Mouse (Mus musculus) kidney, postnatal 10 days (tissue): Measurements from ENCODE around the gene Epb41l3.

Experiments used
- DNase-seq: peaks from one replicate; pipeline ENCODE4 v3.0.0; 2021; ENCODE audit warnings: mixed read lengths

Gene Epb41l3

DNA sequence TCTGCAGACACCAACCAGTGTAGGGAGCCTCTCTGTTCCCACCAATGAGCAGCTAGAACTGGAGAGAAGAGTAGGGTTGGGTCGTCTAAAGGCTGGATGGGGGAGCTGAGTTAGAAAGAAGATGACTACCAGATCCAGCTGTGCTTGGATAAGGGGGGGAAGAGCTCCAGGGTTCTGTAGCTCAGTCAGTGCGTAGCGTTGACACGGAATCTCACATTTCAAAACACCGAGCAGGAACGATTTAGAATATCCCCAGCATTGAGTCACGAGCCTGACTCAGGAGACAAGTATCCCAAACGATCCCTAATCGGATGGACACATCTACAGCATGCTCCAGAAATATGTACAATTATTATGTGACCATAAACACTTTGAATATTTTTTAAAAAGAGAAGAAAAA lies 180.4 kb downstream of the Epb41l3 start:
- DNase-seq: no peak

DNA sequence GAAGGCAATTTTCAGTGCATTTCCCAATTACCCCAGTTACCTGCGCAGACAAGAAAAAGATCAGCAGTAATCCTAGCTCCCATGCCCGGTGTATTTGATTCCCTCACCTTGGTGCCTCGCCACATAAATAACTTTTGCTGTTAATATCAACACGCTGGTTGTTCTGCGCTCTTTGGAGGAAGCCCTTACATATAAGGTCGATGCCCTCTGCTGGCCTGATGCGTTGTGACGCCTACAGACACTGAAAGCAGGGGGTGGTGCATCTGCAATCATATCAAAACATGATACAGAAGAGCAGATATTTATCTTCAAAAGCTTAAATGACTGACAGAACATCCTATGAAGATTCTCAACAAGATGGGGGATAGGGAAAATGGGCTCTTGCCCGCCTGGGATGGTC lies 181.0 kb downstream of the Epb41l3 start:
- DNase-seq: peak; percentile 28

DNA sequence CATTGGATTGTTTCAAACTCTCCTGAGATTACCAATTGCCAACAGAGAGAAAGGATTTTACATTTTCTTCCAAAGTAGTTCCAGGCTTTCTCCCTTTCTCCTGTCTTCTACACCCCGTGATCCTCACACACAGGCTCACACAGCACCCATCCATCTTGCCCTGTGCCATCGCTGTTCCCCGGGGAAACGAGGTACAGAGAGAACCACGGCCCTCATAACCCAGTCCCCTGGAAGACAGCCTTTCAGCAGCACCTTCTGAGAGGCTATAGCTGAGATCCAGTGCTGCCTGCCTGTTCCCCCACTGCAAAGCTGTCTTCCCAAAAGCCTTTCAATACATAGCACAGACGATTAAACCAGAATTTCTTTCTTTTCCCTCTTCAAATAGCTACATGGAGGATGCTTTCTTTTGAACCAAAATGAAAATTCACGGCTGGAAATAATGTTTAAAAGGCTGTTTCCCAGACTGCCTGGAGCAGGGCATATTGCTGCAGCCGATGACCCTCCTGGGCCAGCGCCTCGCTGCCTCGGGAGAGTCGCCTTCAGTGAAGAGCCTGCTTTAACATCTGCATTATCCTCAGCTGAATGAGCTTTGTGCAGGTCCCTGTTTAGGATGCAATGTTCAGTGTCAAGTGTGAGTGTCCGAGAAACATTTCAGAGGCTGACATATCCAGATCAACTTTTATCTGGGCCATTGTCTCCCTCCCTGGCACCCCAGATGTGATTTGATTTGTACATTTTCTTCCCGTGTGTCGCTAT lies 188.5 kb downstream of the Epb41l3 start:
- no peak for DNase-seq

DNA sequence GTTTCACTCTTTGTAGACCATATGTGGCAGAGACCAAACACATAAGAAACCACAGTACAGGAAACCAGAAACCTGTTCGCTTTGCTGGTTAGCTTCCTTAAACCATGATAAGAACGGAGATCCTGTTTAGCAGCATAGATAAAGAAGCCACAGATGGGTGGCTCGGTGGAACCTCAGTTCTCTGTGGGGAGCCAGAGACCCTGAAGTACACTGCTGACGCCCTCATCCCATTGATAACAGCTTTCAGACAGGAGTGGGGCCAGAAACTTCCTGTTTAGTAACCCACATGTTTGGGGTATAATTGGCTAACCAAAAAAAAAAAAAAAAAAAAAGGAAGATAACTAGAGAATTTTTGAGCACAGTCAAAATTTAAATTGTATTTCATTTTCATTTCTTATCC lies 189.7 kb downstream of the Epb41l3 start:
- no peak for DNase-seq

DNA sequence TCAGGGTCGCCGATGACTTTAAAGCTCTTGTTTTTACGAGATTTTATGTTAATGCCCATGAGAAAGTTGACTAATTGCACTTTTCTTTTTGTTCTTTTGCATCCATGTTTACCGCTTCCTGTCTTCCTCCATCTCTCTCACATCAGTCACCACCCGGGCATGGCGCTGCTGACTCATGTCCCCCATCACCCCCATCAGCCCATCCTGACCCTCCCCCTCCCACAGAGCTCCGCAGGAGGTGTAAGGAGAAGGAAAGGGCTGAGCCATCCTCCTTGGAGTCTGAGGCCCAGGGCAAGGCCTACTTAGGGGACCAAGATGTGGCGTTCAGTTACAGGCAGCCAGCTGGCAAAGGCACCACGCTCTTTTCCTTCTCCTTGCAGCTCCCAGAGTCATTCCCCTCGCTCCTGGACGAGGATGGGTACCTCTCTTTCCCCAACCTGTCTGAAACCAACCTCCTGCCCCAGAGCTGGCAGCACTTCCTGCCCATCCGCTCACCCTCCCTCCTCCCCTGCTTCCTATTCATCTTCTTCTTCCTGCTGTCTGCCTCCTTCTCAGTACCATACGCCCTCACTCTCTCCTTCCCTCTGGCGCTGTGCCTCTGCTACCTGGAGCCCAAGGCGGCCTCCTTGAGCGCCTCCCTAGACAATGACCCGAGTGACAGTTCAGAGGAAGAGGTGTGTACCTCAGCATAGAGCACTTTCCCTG lies 190.4 kb downstream of the Epb41l3 start:
- no peak for DNase-seq

DNA sequence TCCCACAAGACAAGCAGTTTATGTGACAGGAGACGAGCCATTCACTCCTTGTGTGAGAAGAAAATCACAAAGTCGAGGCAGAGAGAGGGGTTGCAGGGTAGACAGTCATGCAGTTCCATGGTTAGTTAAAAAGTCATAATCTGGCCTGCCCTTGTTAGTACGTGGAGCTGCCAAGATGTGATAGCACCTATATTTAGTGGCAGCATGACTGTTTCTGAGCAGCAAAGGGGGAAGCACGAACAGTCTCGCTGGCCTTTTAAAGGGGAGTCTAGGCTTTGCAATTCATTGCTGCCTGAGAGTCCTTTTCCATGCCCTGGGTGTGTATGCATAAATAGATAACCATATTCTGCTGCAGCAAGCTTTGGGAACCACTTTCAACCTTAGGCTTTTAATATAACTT lies 191.5 kb downstream of the Epb41l3 start:
- no peak for DNase-seq

DNA sequence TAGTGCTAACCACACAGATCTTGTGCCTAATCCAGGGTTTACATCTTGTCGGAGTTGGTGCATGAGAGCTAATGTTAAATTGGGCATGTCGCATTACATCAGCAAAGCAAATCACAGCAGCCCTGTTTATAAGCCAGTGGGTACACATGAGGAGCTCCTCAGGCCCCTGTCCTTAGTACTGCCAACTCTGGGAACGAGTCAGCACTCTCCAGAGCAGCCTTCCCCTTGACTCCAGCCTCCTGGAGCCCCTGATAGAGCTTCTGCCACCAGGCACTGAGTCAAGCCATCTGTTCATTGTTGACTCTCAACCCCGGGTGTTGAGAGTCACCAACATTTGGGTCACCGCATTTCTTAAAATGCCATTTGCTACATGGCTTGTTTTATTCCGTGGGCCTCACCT lies 192.0 kb downstream of the Epb41l3 start:
- no peak for DNase-seq

DNA sequence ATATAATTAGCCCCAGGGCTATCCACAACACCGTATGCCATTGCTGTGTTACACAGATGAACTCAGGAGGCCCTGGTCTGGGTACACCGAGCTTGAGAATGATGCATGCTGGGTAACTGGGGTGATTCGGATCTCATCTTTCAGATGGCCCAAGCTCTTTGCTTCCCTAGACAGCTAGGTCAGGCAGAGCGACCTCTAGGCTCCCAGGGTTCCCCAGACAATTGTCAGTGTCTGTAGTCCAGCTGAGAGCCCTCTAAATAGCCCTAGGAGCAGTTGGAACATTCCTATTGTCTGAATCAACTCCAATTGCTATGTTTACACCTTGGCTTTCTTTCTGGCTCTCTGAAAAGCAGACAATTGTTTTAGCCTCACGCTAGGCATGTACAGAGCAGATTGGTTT lies 201.9 kb downstream of the Epb41l3 start:
- DNase-seq: no peak

DNA sequence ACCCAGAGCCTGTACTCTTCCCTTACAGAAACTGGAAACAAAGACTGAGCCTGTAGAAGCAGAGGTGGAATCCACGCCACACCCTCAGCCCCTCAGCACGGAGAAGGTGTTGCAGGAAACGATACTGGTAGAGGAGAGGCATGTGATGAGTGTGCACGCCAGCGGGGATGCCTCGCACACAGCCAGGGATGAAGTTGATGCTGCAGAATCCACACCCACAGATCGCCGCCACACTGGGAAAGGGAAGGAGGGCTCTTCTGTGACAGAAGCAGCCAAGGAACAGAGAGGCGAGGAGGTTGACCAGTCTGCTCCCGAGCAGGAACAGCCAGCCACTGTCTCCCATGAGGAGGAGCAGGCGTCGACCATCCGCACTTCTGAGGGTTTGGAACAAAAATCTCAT lies 209.0 kb downstream of the Epb41l3 start:
- no peak for DNase-seq

DNA sequence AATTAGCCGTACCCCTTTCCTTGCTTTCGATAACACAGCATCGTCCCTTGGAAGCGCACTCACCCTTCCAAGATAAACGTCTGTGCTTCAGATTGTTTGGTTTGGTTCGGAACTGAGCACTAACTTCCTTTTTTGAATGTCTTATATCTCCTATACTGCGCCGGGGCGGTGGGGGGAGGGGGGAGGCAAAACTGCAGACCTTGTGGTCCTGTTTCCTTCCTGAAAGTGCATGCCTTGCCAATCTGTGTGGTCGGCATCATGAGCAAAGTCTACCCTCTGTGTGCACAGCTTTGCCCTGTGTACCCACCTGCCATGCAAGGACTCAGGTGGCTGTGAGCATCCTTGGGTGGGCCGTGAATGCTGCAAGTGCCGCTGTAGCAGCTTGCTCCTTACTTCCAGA lies 212.6 kb downstream of the Epb41l3 start:
- no peak for DNase-seq

DNA sequence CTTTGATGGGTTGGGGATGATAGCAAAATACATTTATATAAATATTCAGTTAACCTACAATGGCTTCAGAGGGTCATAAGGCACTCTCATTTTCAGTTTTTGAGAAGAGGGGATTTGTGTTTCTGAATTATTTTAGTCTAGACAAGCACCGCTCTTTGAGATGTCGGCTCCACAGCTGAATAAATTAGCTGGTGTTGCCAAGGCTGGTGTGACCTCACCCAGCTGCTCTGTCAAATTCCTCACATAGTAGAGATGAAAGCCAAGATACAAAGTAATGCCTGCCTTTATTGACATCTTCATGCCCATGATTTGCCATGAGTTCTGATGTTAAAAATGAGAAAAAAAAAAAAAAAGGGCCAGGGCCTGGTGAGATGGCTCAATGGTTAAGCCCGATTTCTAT lies 214.8 kb downstream of the Epb41l3 start:
- no peak for DNase-seq

DNA sequence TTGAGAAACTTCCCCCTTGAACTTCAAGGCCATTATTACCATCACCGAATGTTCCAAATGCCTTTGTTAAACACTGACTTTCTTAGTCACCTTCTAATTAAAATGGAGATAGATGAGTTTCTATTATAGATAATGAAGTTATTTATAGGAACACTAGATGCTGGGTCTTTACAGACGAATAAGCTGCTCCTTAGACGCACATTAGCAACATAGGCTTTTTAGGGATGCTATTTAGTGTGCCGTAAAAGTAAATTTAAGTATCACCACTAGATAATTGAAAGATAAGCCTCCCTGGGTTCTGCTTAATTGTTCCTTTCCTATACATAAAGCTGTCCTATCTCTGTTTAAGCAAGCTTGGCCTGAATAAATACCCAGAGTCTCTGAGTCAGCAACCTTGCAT lies 226.1 kb downstream of the Epb41l3 start:
- DNase-seq: no peak

DNA sequence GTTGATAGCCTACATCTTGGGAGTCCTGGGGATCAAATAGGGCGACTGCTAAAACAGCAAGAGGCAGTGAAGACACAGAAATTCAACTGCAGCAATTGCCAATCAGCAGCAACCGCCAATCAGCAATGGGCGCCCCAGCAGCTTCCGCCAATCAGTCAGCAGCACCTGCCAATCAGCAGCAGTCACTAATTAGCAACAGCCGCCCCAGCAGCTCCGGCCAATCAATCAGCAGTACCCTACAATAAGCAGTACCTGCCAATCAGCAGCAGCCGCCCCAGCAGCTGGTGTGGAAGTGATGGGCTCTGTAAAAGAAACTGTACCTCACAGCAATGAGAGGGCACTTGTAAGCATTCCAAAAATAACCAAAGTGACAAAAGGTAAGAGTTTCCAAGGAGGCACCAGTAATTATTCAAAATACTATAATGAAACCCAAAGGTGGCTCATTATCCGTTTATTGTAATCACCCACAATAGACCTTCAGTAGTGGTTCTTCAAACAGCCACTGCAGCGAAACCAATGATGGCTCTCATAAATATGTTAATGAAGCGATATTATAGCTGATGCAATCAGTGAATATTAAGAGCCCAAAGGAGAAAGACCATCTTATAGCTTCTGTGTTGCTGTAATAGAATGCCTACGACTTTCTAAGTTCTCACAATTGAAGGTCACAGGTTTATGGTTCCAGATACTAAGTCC lies 228.2 kb downstream of the Epb41l3 start:
- DNase-seq: no peak

DNA sequence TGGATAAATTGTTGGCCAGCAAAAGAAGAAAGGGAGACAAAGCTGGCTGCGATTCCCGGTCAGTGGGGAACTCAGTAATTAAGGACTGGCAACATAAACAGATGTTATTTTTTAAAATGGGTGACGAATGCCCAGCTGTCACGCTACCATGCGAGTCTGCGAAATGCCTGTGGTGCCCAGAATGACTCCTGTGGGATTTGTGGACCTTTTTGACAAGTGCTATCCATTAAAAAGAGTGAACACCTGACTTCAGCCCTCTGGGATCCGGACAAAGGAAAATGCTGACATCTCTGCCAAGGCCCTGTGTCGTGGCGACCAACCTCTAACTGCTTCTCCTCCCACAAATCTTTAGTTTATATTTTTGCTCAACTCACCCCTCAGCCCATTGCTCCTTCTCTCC lies 232.2 kb downstream of the Epb41l3 start:
- DNase-seq: no peak

DNA sequence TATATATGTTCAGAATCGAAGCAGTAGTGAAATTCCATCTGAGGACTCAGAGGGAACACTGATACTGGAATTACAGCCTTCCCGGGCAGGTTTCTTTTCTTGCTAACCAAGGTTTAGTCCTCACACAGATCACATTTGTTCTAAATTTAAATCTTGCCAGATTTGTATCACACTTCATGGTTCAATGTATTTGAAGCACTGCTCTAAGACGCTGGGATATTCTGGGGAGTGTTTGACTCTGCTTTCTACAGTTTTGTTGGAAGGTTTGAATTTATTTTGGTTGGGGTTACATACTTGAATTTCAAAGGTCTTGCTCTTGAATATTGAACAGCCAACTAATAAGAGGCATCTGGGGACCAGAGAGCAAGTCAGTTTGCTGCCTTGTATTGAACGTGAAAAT lies 234.4 kb downstream of the Epb41l3 start:
- DNase-seq: no peak

DNA sequence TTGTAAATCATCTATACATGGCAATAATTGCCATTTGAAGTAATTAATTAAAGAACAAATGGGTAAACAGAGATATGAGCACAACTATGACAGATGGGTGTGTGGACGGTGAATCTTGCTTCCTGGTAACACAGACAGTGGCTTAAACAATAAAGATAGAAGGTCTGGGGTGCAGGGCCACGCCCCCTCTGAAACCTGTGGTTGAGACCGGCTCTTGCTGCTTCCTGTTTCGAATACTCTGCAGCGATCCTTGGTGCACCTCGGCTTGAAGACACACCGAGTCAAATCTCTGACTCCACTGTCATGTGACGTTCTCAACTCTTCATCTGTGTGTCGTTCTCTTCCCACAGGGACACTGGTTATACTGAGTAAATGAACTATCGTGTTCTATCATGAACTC lies 245.0 kb downstream of the Epb41l3 start:
- DNase-seq: no peak

DNA sequence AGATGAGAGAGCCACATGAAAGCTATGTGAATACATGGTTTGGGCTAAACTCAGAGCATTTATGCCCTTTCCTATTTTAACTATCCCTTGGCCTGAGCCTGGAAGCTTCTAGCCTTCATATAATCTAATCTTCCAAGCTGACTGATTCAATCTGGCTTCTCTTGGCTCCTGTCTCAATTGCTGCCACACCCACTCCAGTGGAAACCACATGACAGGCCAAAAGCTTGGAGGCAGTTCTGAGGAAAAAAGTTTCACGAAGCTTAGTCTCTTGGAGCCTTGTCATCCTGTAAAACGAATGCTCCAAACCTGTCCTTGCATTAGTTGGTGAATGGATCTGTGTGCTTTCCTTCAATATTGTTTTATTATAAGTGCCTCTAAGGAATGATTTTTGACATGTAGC lies 247.2 kb downstream of the Epb41l3 start:
- no peak for DNase-seq
